Mouse (Mus musculus) megakaryocyte, embryonic 14.5 days (primary cell): ENCODE results near the gene Ccn1. TPM values are rescaled to one million over a fixed set of nuclear protein-coding genes. Genes with fewer than 3 reads are reported as not detected.

Experiments used
- H3K27me3 ChIP-seq: replicated peaks from 2 replicates; pipeline ENCODE3; 2012; ENCODE audit warnings: inconsistent platforms
- H3K36me3 ChIP-seq: replicated peaks from 2 replicates; pipeline ENCODE3; 2012; ENCODE audit warnings: low read length, inconsistent platforms, mixed read lengths
- H3K4me1 ChIP-seq: 2 replicates; pipeline ENCODE4 v1.6.1; 2012; ENCODE audit warnings: inconsistent platforms
- H3K4me3 ChIP-seq: replicated peaks from 2 replicates; pipeline ENCODE3; 2012; ENCODE audit warnings: moderate library complexity, mild to moderate bottlenecking, inconsistent platforms
- H3K9me3 ChIP-seq: 2 replicates; pipeline ENCODE4 v1.6.1; 2012; ENCODE audit warnings: inconsistent platforms
- FLI1 ChIP-seq: IDR thresholded peaks from 2 replicates; pipeline ENCODE4 v1.6.1; 2012; ENCODE audit warnings: low read length, inconsistent platforms, mixed read lengths
- GATA1 ChIP-seq: IDR thresholded peaks from 3 replicates; pipeline ENCODE4 v1.6.1; 2012; ENCODE audit warnings: mixed read lengths, low read length, inconsistent platforms, borderline replicate concordance
- polyA plus RNA-seq: library from polyadenylated mRNA; stranded (reverse); fragments of >175 nt; gene quantifications from 2 replicates; pipeline ENCODE4 v1.2.3, GENCODE M21; 2012; ENCODE audit warnings: low replicate concordance; ENCODE audit not compliant: insufficient read depth

Ccn1 gene
- polyA plus RNA-seq, 1 experiment = 0.22 TPM

DNA sequence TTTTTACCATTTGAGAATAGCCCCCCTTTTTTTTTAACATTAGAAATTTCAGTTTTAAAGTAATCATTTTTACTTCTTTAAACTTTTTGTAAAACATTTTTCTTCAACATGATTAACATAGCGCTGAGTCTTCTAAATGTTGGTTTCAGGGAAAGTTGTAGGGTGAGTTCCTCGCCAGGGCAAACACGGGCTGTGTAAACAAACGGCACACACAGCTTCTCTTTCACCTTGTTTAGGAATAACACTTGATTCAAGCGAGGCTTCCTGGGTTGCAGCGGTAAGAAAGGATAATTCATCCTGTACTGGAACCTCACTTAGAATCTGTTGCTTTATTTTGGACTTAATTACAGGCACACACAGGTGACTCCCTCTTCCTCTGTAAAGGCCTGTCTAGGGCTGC is 48.4 kb downstream of the Ccn1 start:
- Histone ChIP-seq H3K4me1 (peaks cover 21% of the 10 kb centered on the region), H3K36me3 (peaks cover 83% of the 10 kb centered on the region), H3K27me3 (no peaks in the 10 kb centered on the region), H3K4me3 (no peak overlapping the region), H3K9me3 (no peaks in the 10 kb centered on the region)
- no peak for TF ChIP-seq GATA1
- TF ChIP-seq FLI1 = no peak

DNA sequence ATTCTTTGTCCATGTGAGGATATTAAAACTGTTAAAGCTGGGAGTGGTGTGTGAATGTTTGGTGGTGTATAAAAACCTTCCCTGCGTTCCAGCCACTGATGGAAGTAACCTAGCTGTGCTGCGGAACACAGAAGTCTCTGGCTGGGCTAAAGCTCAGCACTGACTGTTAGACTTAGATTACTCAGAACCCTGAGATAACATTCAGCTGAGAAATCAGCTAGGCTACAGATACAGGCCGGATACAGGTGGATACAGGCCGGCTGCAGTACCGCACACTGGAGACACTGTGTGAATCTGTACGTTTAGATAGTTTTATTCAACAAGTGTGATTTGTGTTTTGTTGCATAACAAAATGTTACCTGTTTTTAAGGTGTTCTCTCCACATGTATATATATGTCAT is 49.0 kb downstream of the Ccn1 start:
- Histone ChIP-seq H3K9me3 (no peaks in the 10 kb centered on the region), H3K27me3 (no peaks in the 10 kb centered on the region), H3K4me3 (no peak overlapping the region), H3K4me1 (peaks cover 21% of the 10 kb centered on the region), H3K36me3 (peaks cover 85% of the 10 kb centered on the region)
- TF ChIP-seq FLI1 (no peak), GATA1 (no peak)

DNA sequence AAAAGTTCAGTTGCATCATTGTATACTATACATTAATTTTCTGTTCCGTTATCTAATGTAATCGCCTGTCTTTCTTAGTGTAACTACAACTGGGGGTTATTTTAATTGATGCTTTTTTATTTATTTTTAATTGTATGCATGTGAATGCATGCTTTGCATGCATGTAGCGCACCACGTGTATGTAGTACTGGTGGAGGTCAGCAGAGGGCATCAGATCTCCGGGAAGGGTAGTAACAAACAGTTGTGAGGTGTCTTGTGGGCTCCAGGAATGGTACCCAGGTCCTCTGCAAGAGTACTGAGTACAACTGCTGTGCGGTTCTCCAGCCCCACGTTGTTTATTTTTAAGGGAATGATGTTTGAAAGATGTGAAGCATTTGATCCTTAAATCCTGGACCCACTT is 50.7 kb downstream of the Ccn1 start:
- Histone ChIP-seq H3K27me3 (no peaks in the 10 kb centered on the region), H3K4me1 (peaks cover 15% of the 10 kb centered on the region), H3K4me3 (no peak overlapping the region), H3K9me3 (no peaks in the 10 kb centered on the region), H3K36me3 (peaks cover 83% of the 10 kb centered on the region)
- TF ChIP-seq GATA1 (no peak), FLI1 (no peak)

Other genes with a start within 250 kb of the Ccn1 start
- gene Znhit6, start 73.8 kb downstream of the Ccn1 start, polyA plus RNA-seq = 6.5 TPM in 1 of 2 replicates, not detected in the other
- gene Ddah1, start 108.7 kb upstream of the Ccn1 start, polyA plus RNA-seq = not detected in 2 replicates